Mouse (Mus musculus): ENCODE measurements around the gene Riiad1.

The Riiad1 gene

GRCm38 (mm10) chr3:94480291-94480884 lies at the start of gene Riiad1:
Riiad1 (minus strand) TSS chr3:94480341.
- no peak for DNase-seq

GRCm38 (mm10) chr3:94526731-94527130 lies 46.6 kb upstream of the Riiad1 start:
- no peak for DNase-seq

GRCm38 (mm10) chr3:94506664-94507063 lies 26.5 kb upstream of the Riiad1 start:
- peak; percentile 25 for DNase-seq

GRCm38 (mm10) chr3:94502243-94502642 lies 22.1 kb upstream of the Riiad1 start:
- no peak for DNase-seq

GRCm38 (mm10) chr3:94497162-94497561 lies 17.0 kb upstream of the Riiad1 start:
- DNase-seq, result no peak

GRCm38 (mm10) chr3:94487581-94487980 lies 7.4 kb upstream of the Riiad1 start:
- no peak for DNase-seq

- DNase-seq, result no peak
These were observed 5.8 kb upstream of the Riiad1 start for GRCm38 (mm10) chr3:94485922-94486321.

- peak; percentile 9 for DNase-seq
These were observed 3.8 kb upstream of the Riiad1 start for GRCm38 (mm10) chr3:94483790-94484439.

GRCm38 (mm10) chr3:94482764-94483385 lies 2.7 kb upstream of the Riiad1 start:
- no peak for DNase-seq

- DNase-seq, result no peak
These were observed 1.3 kb upstream of the Riiad1 start for GRCm38 (mm10) chr3:94481429-94481828.

GRCm38 (mm10) chr3:94479564-94479963 lies 577 bp downstream of the Riiad1 start:
- no peak for DNase-seq

- DNase-seq, result no peak
These were observed 1.5 kb downstream of the Riiad1 start for GRCm38 (mm10) chr3:94478591-94479169.

- no peak for DNase-seq
These were observed 2.1 kb downstream of the Riiad1 start, which contains the start of gene Celf3 for GRCm38 (mm10) chr3:94477981-94478422. Celf3 (plus strand) TSS chr3:94478295.

- no peak for DNase-seq
These were observed 2.7 kb downstream of the Riiad1 start for GRCm38 (mm10) chr3:94477444-94477843.

- no peak for DNase-seq
These were observed 3.7 kb downstream of the Riiad1 start for GRCm38 (mm10) chr3:94476301-94477035.

GRCm38 (mm10) chr3:94473567-94474232 lies 6.4 kb downstream of the Riiad1 start:
- DNase-seq, result no peak

- no peak for DNase-seq
These were observed 7.0 kb downstream of the Riiad1 start for GRCm38 (mm10) chr3:94473115-94473505.

GRCm38 (mm10) chr3:94472447-94473114 lies 7.6 kb downstream of the Riiad1 start:
- DNase-seq, result no peak

GRCm38 (mm10) chr3:94468931-94469330 lies 11.2 kb downstream of the Riiad1 start:
- no peak for DNase-seq

- no peak for DNase-seq
These were observed 14.3 kb downstream of the Riiad1 start for GRCm38 (mm10) chr3:94465632-94466430.
